Mouse (Mus musculus) embryonic facial prominence, embryonic 12.5 days (tissue): ENCODE measurements around the gene Npas3. TPM values are rescaled to one million over a fixed set of nuclear protein-coding genes. Genes with fewer than 3 reads are reported as not detected.

ENCODE experiments used
- ATAC-seq: fragments of 200-750 bp; cut with Nextera tagmentation; 2 replicates; pipeline ENCODE4 v1.8.0; 2017; ENCODE audit not compliant: insufficient number of reproducible peaks, insufficient read depth, low FRiP score, low TSS enrichment
- H3K27ac ChIP-seq: fragments of 300-500 bp; sonication (generic); 2 replicates; pipeline ENCODE4 v1.5.1; 2016; ENCODE audit warnings: mild to moderate bottlenecking
- H3K27me3 ChIP-seq: fragments of 300-500 bp; sonication (generic); 2 replicates; pipeline ENCODE4 v1.6.1; 2016; ENCODE audit warnings: mild to moderate bottlenecking, moderate library complexity
- H3K36me3 ChIP-seq: fragments of 300-500 bp; sonication (generic); 2 replicates; pipeline ENCODE4 v1.6.1; 2016; ENCODE audit warnings: mild to moderate bottlenecking
- H3K4me1 ChIP-seq: fragments of 300-500 bp; sonication (generic); 2 replicates; pipeline ENCODE4 v1.6.1; 2016
- H3K4me2 ChIP-seq: fragments of 300-500 bp; sonication (generic); replicated peaks from 2 replicates; pipeline ENCODE4 v1.6.1; 2016; ENCODE audit warnings: mild to moderate bottlenecking, moderate library complexity
- H3K4me3 ChIP-seq: fragments of 300-500 bp; sonication (generic); 2 replicates; pipeline ENCODE4 v1.5.1; 2016; ENCODE audit warnings: mild to moderate bottlenecking
- H3K9ac ChIP-seq: fragments of 300-500 bp; sonication (generic); 2 replicates; pipeline ENCODE4 v1.6.1; 2016; ENCODE audit warnings: mild to moderate bottlenecking, moderate library complexity
- H3K9me3 ChIP-seq: fragments of 300-500 bp; sonication (generic); 2 replicates; pipeline ENCODE4 v1.6.1; 2016; ENCODE audit warnings: mild to moderate bottlenecking, moderate library complexity
- WGBS: fragments of 180-500 bp; shearing (Covaris S2); methylation state at CpG from one replicate; pipeline ENCODE4 v1.1.7; 2016; 5-methylcytosine and 5-hydroxymethylcytosine counted together
- polyA plus RNA-seq: library from polyadenylated mRNA; unstranded; fragments of >200 nt; fragmentation: Nextera tagmentation; extraction: Ambion mirVana; gene quantifications from 2 replicates; pipeline ENCODE4 v1.2.1, GENCODE M21; 2016

The Npas3 gene
- polyA plus RNA-seq, 1 experiment from 2014 or later = 6.4 TPM

DNA sequence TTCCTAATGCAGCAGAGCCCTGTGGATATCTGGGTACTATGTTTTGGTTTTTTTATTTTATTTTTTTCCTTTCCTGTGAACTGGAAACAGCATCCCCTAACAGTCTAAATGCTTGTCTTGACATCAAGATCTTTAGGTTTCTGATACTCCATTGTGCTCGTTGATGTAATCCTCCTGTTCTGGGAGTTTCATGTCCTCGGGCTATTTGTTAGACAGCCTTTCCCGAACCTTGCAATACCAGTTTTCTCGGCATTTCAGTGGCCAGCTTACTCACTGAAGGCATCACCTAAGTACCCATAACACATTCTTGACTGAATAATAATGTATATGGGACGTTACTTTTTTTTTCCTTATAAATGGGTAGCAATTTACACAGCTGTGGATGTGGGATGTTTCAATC lies 274.2 kb downstream of the Npas3 start:
- H3K27me3 ChIP-seq = no peaks in the 10 kb centered on the region
- no peak overlapping the region for H3K27ac ChIP-seq
- no peaks in the 10 kb centered on the region for H3K9me3 ChIP-seq
- no peak for ATAC-seq
- H3K36me3 ChIP-seq = no peaks in the 10 kb centered on the region
- 31% methylated on average over 5 of the region's 5 CpGs for WGBS
- no peaks in the 10 kb centered on the region for H3K4me1 ChIP-seq
- H3K4me2 ChIP-seq = no peak overlapping the region
- H3K4me3 ChIP-seq = no peak overlapping the region
- no peak overlapping the region for H3K9ac ChIP-seq

DNA sequence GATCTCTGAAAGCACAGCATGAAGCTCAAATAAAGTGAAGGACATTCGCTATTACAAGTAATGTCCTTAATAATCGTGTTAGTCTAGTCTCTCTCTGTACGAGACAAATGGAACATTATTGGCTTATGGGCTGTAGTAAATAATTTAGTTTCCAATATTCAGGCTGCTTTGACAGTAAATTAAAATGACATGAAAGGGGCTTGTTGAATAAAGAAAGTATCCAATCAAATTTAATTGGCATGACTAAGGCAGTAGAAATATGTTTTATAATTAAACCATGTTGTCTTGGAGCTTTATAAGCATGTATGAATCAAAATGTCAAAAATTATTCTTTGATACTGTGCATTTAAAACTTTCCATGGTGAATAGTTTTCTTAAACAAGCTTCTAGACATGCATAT lies 278.6 kb downstream of the Npas3 start:
- Histone ChIP-seq H3K27ac (no peak overlapping the region), H3K36me3 (no peaks in the 10 kb centered on the region), H3K27me3 (no peaks in the 10 kb centered on the region), H3K9me3 (no peaks in the 10 kb centered on the region), H3K4me3 (no peak overlapping the region), H3K4me2 (no peak overlapping the region), H3K9ac (no peak overlapping the region), H3K4me1 (no peaks in the 10 kb centered on the region)
- 85% methylated on average over 3 of the region's 3 CpGs for WGBS
- no peak for ATAC-seq

DNA sequence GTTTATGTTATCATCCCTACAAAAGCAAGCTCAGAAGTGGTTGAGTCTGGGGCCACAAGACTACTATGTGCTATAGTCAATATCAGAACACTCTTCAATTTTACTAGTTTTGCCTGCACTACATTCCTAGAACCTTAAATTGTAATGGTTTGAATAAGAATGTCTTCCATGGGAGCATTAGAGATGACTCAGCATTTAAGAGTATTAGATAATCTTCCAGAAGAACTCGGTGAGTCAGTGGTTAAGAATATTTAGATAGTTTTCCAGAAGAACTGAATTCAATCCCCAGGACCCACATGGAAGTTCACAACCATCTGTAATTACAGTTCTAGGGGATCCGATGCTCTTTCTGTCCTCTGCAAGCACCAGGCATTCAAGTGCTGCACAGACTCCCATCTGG lies 280.9 kb downstream of the Npas3 start:
- Histone ChIP-seq H3K9me3 (no peaks in the 10 kb centered on the region), H3K27ac (no peak overlapping the region), H3K4me3 (no peak overlapping the region), H3K27me3 (no peaks in the 10 kb centered on the region), H3K4me2 (no peak overlapping the region), H3K9ac (no peak overlapping the region), H3K4me1 (no peaks in the 10 kb centered on the region), H3K36me3 (no peaks in the 10 kb centered on the region)
- WGBS = 87% methylated on average over 2 of the region's 2 CpGs
- no peak for ATAC-seq

GRCm38 (mm10) chr12:53536816-53537215 lies 288.3 kb downstream of the Npas3 start:
- H3K27ac ChIP-seq = no peak overlapping the region
- no peaks in the 10 kb centered on the region for H3K27me3 ChIP-seq
- no peak overlapping the region for H3K4me3 ChIP-seq
- WGBS = 34% methylated on average over 5 of the region's 5 CpGs
- no peaks in the 10 kb centered on the region for H3K9me3 ChIP-seq
- no peak overlapping the region for H3K4me2 ChIP-seq
- H3K9ac ChIP-seq = no peak overlapping the region
- H3K4me1 ChIP-seq = no peaks in the 10 kb centered on the region
- ATAC-seq = no peak
- no peaks in the 10 kb centered on the region for H3K36me3 ChIP-seq

DNA sequence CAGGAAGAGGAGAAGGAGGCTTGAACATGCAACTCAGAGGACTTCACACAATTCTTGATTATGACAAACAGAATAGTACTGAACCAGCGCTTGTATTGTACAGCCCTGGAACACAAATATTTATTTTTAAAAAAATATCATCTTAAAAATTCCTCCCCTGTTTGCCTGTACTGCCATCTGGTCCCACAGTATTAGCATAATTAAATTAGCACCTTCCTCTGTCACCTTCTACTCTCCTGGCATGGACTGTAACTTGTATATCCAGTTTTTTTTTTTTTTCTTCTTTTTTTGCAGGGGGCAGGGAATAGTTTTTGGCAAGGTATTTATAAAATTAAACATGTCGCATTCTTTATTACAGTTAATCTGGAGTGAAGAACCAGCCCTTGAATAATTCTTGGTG lies 307.9 kb downstream of the Npas3 start:
- H3K9ac ChIP-seq = no peak overlapping the region
- WGBS = 97% methylated on average over 2 of the region's 2 CpGs
- no peaks in the 10 kb centered on the region for H3K27me3 ChIP-seq
- no peak overlapping the region for H3K4me3 ChIP-seq
- no peak overlapping the region for H3K4me2 ChIP-seq
- H3K36me3 ChIP-seq = no peaks in the 10 kb centered on the region
- H3K4me1 ChIP-seq = no peaks in the 10 kb centered on the region
- H3K9me3 ChIP-seq = no peaks in the 10 kb centered on the region
- H3K27ac ChIP-seq = no peak overlapping the region
- no peak for ATAC-seq

GRCm38 (mm10) chr12:53558259-53558658 lies 309.8 kb downstream of the Npas3 start:
- Histone ChIP-seq H3K4me1 (no peaks in the 10 kb centered on the region), H3K36me3 (no peaks in the 10 kb centered on the region), H3K9me3 (no peaks in the 10 kb centered on the region), H3K27ac (no peak overlapping the region), H3K4me3 (no peak overlapping the region), H3K4me2 (no peak overlapping the region), H3K9ac (no peak overlapping the region), H3K27me3 (no peaks in the 10 kb centered on the region)
- WGBS = 95% methylated on average over 1 of the region's 1 CpGs
- no peak for ATAC-seq

DNA sequence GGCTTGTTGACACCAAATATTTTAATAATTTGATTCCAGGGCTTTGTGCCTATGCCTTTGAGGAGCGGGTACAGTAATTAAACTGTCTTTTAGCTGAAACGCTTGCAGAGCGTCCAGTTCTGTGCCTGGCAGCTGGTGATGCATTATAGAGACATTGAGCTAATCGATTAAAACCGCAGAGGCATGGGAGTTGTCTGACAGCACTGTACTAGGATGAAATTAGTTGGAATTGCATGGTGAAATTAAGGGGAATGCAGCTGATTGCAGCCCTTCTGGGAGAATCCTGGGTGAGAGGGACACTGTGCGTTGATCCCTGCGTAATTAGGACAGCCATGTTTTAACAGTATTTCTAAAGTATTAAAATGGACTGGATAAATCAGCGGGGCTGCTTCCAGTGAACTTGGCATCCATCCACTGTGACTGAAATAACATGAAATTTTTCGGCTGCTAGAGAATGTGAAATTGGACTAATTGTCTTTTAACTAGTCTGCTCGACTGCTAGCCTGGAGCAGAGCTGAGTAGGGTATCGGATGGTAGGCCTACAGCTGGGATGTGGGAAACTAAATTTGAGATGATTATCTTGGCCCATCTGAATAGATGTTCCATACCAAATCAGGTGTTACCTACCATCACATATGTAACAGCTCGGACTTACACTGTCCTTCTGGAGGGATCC lies 318.4 kb downstream of the Npas3 start:
- no peak for ATAC-seq

DNA sequence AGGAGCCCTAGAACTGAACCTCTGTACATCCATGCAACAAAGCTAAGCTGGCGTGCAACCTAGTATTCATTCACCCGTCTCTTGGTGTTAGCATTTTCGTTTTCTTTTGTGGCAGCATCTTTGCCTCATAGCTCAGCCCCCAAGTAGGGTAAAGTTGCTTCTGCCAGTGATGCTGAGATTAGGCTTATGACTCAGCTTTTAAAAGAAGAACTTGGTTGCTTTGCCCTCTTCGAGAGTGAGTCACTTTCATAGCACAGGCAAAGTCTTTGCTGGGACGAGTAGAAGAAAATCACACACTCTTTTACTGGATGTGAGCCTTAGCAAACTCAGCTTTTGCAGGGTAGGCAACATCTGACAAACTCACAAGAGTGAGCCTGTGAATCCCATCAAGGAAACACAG lies 332.7 kb downstream of the Npas3 start:
- Histone ChIP-seq H3K27me3 (no peaks in the 10 kb centered on the region), H3K4me2 (no peak overlapping the region), H3K27ac (no peak overlapping the region), H3K4me3 (no peak overlapping the region), H3K9me3 (no peaks in the 10 kb centered on the region), H3K9ac (no peak overlapping the region), H3K4me1 (no peaks in the 10 kb centered on the region), H3K36me3 (no peaks in the 10 kb centered on the region)
- ATAC-seq = no peak
- 86% methylated on average over 5 of the region's 5 CpGs for WGBS

More for the DNA sequence above, 318.4 kb downstream of the Npas3 start:
- Histone ChIP-seq H3K27ac (no peak overlapping the region), H3K9me3 (no peaks in the 10 kb centered on the region), H3K27me3 (no peaks in the 10 kb centered on the region), H3K4me3 (no peak overlapping the region), H3K9ac (no peak overlapping the region), H3K36me3 (no peaks in the 10 kb centered on the region), H3K4me2 (no peak overlapping the region), H3K4me1 (no peaks in the 10 kb centered on the region)
- WGBS = 64% methylated on average over 12 of the region's 12 CpGs

GRCm38 (mm10) chr12:53587249-53587648 lies 338.8 kb downstream of the Npas3 start:
- H3K4me2 ChIP-seq = no peak overlapping the region
- 70% methylated on average over 5 of the region's 5 CpGs for WGBS

GRCm38 (mm10) chr12:53587691-53588504 lies 339.4 kb downstream of the Npas3 start:
- Histone ChIP-seq H3K36me3 (no peaks in the 10 kb centered on the region), H3K9ac (no peak overlapping the region), H3K4me3 (no peak overlapping the region), H3K27me3 (no peaks in the 10 kb centered on the region), H3K9me3 (no peaks in the 10 kb centered on the region), H3K27ac (no peak overlapping the region), H3K4me2 (no peak overlapping the region), H3K4me1 (peaks cover 11% of the 10 kb centered on the region)
- 72% methylated on average over 19 of the region's 19 CpGs for WGBS
- no peak for ATAC-seq

More at GRCm38 (mm10) chr12:53587249-53587648, 338.8 kb downstream of the Npas3 start:
- peaks cover 11% of the 10 kb centered on the region for H3K4me1 ChIP-seq
- H3K9ac ChIP-seq = no peak overlapping the region
- no peak overlapping the region for H3K4me3 ChIP-seq
- no peaks in the 10 kb centered on the region for H3K27me3 ChIP-seq
- no peak overlapping the region for H3K27ac ChIP-seq
- H3K36me3 ChIP-seq = no peaks in the 10 kb centered on the region
- H3K9me3 ChIP-seq = no peaks in the 10 kb centered on the region
- no peak for ATAC-seq

DNA sequence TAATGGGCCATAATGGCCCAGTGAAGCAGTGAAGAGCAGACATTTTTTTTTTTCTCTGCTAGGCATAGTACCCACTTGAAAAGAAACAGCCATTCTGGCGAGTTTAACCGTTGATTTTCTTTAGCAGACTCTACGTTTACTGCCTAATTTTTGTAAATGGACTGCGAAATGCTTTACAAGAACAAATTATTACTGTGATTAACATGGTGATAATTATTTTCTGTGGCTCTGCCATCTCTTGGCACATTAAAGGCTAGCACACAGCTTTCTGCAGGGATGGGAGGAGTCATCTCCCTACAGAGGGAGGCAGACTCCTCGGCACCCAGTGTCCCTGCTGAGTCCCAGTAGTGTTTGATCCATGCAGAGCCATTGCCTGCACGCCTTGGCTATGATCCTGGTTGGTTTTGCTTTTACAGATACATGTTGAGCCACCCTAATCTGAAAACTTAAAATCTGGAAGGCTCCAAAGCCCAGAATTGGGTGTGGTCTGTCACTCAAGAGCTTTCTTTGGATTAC lies 341.0 kb downstream of the Npas3 start:
- Histone ChIP-seq H3K4me1 (peaks cover 11% of the 10 kb centered on the region), H3K9ac (no peak overlapping the region), H3K27me3 (no peaks in the 10 kb centered on the region), H3K9me3 (no peaks in the 10 kb centered on the region), H3K4me3 (no peak overlapping the region), H3K27ac (no peak overlapping the region), H3K36me3 (no peaks in the 10 kb centered on the region), H3K4me2 (no peak overlapping the region)
- 52% methylated on average over 6 of the region's 6 CpGs for WGBS
- no peak for ATAC-seq

GRCm38 (mm10) chr12:53605661-53606060 lies 357.2 kb downstream of the Npas3 start:
- no peaks in the 10 kb centered on the region for H3K36me3 ChIP-seq
- no peaks in the 10 kb centered on the region for H3K27me3 ChIP-seq
- H3K27ac ChIP-seq = no peak overlapping the region
- ATAC-seq = no peak
- no peaks in the 10 kb centered on the region for H3K4me1 ChIP-seq
- H3K9me3 ChIP-seq = no peaks in the 10 kb centered on the region
- H3K9ac ChIP-seq = no peak overlapping the region
- no peak overlapping the region for H3K4me2 ChIP-seq
- H3K4me3 ChIP-seq = no peak overlapping the region
- 63% methylated on average over 6 of the region's 6 CpGs for WGBS
